Mouse (Mus musculus) cerebellum, adult 11 months (tissue): ENCODE measurements around the gene Krt14.

Experiments used
- DNase-seq: peaks from one replicate; pipeline ENCODE4 v3.0.0; 2022

Krt14 gene

GRCm38 (mm10) chr11:100164392-100164791 lies 43.0 kb downstream of the Krt14 start:
- no peak for DNase-seq

GRCm38 (mm10) chr11:100157908-100158477 lies 49.4 kb downstream of the Krt14 start:
- no peak for DNase-seq

- no peak for DNase-seq
These were observed 50.0 kb downstream of the Krt14 start for GRCm38 (mm10) chr11:100157331-100157730.

- DNase-seq, result no peak
These were observed 51.7 kb downstream of the Krt14 start for GRCm38 (mm10) chr11:100155497-100156255.
